Mouse (Mus musculus): ENCODE results near the gene Iqca.
A peak's percentile ranks its signal among the peaks of the same experiment; 100 is the strongest.

Gene Iqca

GRCm38 (mm10) chr1:90051347-90051746 lies 101.9 kb downstream of the Iqca start:
- peak; percentile 65 for DNase-seq

DNA sequence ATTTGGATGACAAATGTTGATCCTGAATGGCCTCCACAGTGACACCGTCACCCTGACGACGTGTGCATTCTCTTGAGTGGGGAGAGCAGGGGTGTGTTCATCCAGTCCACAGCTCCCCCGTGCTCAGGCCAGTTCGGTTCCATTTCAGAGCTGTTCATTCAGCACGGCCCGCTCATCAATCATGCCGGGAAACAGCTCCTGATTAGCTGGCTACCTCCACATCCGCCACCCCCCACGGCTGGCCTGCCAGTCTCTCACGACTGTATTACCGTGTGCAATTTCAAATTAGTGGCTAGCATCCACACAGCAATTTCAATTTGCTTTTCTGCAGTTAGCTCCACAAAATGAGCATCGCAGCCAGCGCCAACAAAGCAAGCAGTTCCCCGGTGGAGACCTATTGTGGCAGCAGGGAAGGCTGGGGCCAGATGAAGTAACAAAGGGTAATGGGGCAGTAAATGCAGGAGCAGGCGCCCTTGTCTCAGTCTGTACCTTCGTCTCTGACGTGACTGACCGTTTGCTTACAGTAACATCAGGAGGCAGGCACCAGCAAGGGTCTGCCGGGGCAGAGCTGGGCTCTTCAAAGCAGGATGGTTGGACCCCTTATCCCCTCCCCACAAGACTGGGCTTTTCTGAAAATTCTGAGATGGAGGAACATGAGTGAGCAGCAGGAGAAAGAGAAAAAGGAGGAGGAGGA lies 103.0 kb downstream of the Iqca start:
- no peak for DNase-seq

DNA sequence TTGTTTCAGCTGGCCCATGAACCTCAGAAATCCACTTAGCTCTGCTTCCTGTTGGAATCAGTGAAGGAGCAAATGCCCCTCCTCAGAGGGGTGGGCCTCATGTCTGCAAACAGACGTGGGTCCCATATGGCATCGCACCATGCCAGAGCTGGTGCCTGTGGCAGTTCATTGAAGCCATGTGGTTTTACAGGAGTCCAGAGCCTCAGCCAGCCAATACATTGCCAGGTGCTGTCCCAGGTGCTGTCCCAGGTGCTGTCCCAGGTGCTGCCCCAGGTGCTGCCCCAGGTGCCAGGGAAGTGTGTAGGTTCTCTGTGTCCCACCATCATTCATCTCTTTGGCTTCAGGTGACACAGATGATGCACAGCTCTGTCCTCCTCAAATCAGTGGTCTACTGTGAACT lies 124.9 kb downstream of the Iqca start:
- DNase-seq = no peak

GRCm38 (mm10) chr1:90026945-90027344 lies 126.3 kb downstream of the Iqca start:
- peak; percentile 53 for DNase-seq

DNA sequence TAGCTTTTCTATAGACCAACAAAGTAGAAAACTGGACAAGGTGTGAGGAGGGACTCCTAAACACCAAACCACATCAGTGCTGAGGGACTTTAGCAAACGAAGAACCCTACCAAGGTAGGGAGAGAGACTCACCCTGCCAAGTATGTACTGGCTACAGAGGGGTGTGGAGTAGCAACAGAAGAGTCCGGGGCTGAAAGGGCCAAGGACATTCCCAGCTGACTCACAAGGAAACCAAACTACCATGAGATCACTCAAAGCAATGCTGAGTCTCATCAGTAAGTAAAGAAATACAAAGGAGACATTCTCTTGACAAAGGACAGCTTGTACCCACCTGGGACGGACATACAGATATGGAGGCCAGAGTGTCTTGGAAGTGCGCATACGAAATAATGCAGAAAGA lies 132.9 kb downstream of the Iqca start:
- no peak for DNase-seq

- DNase-seq = no peak
Observed at GRCm38 (mm10) chr1:90018071-90018470, 135.1 kb downstream of the Iqca start.

GRCm38 (mm10) chr1:90014446-90014845 lies 138.8 kb downstream of the Iqca start, which contains the start of gene Asb18:
TSS of gene Asb18 (minus strand) at chr1:90014666.
- no peak for DNase-seq

GRCm38 (mm10) chr1:90013273-90013672 lies 139.9 kb downstream of the Iqca start:
- no peak for DNase-seq

DNA sequence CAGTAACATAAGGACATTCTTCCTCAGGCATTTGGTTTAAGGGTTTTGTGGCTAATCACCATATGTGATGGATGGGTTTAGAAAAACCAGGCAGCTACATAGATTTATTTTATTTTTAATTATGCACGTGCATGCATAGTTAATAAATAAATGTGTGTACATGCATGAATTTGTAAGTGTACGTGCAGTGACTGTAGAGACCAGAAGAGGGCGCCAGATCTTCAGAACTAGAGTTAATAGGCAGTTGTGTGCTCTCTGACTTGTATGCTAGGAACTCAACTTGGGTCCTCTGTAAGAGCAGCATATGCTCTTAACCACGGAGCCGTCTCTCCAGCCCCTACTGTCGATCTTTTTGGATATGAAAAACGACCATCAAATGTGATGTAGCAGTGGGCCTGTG lies 140.4 kb downstream of the Iqca start:
- DNase-seq = no peak

DNA sequence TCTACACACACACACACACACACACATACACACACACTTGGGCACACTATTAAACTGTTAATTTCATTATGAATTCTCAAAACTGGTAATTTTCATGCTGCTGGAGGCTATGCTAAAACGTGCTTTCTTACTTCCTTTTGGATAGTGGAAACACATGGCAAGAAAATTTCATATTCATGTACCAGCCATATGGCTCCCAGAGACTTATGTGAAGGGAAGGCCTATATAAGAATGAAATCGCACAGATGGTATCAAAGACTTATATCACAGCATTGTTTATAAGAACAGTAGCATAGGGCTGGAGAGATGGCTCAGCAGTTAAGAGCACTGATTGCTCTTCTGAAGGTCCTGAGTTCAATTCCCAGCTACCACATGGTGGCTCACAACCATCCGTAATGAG lies 141.0 kb downstream of the Iqca start:
- DNase-seq = no peak

- no peak for DNase-seq
Observed at GRCm38 (mm10) chr1:90010077-90010476, 143.1 kb downstream of the Iqca start.

GRCm38 (mm10) chr1:90009188-90009587 lies 144.0 kb downstream of the Iqca start:
- no peak for DNase-seq

- DNase-seq = no peak
Observed at GRCm38 (mm10) chr1:90006666-90007065, 146.5 kb downstream of the Iqca start.

- DNase-seq = no peak
Observed at GRCm38 (mm10) chr1:90000981-90001380, 152.2 kb downstream of the Iqca start.

DNA sequence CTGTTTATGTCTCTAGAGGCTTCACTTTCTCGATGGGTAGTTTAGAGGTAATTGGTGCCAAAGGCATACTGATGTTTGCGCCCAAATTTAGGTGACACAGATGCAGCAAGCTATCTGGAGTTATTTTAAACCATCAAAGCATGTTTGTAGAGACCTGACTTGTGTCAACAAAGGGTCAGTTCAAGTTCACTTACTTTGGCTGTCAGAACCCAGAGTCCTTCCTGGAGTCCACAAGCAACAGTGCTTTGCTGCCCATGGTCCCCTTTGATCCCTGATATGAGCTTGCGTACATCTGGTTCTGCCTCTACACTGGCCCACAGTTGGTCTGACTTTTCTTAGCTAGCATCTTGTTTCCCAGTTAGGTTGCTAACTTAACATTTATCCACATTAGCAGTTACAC lies 153.3 kb downstream of the Iqca start:
- no peak for DNase-seq

GRCm38 (mm10) chr1:89998696-89999095 lies 154.5 kb downstream of the Iqca start:
- DNase-seq = no peak

- peak; percentile 10 for DNase-seq
Observed at GRCm38 (mm10) chr1:89998076-89998475, 155.1 kb downstream of the Iqca start.

- no peak for DNase-seq
Observed at GRCm38 (mm10) chr1:89992256-89992655, 160.9 kb downstream of the Iqca start.

Data from lung, postnatal 10 days (tissue).